Mouse (Mus musculus) bone marrow, adult 2 months (tissue): ENCODE measurements around the gene Arhgef39. TPM values are rescaled to one million over a fixed set of nuclear protein-coding genes. Genes with fewer than 3 reads are reported as not detected.

Source experiments
- H3K27ac ChIP-seq: fragments of 200-500 bp; 2 replicates; pipeline ENCODE4 v1.5.1; 2012; ENCODE audit warnings: low read depth, mild to moderate bottlenecking, control low read depth, inconsistent platforms, low read length; ENCODE audit not compliant: control insufficient read depth, poor library complexity, insufficient read depth
- H3K4me1 ChIP-seq: fragments of 200-500 bp; 2 replicates; pipeline ENCODE4 v1.6.1; 2011; ENCODE audit warnings: low read length; ENCODE audit not compliant: control insufficient read depth, insufficient read depth
- H3K4me3 ChIP-seq: fragments of 200-500 bp; replicated peaks from 2 replicates; pipeline ENCODE3; 2011; ENCODE audit warnings: mild to moderate bottlenecking, low read depth, low read length, control low read depth; ENCODE audit not compliant: control insufficient read depth
- CTCF ChIP-seq: fragments of 200-500 bp; IDR thresholded peaks from 2 replicates; pipeline ENCODE4 v1.5.1; 2011; ENCODE audit warnings: low read length, control low read depth; ENCODE audit not compliant: control insufficient read depth, insufficient read depth
- POLR2A ChIP-seq: fragments of 200-500 bp; IDR thresholded peaks from 2 replicates; pipeline ENCODE4 v1.6.1; 2011; ENCODE audit warnings: low read depth, mild to moderate bottlenecking, control low read depth, low read length, borderline replicate concordance; ENCODE audit not compliant: control insufficient read depth
- WGBS: fragments of 180-500 bp; shearing (Covaris S2); methylation state at CpG from one replicate; pipeline ENCODE4 v1.1.7; 2018; 5-methylcytosine and 5-hydroxymethylcytosine counted together
- polyA plus RNA-seq: library from polyadenylated mRNA; stranded (reverse); fragments of >200 nt; gene quantifications from 2 replicates; pipeline ENCODE4 v1.2.4, GENCODE M21; 2011; ENCODE audit warnings: low replicate concordance; ENCODE audit not compliant: missing spikeins, insufficient read depth, insufficient read length

Arhgef39 gene
- polyA plus RNA-seq, 1 experiment: 105 TPM

GRCm38 (mm10) chr4:43481894-43482456, 17.5 kb downstream of the Arhgef39 start:
- Histone ChIP-seq H3K4me1 (no peaks in the 10 kb centered on the region; the same call in 1 of the 2 replicates), H3K27ac (0 out of 2 replicates have a peak overlapping the region, but pooled peaks have one; percentile 23), H3K4me3 (no peak overlapping the region)
- no peak for TF ChIP-seq POLR2A
- TF ChIP-seq CTCF: no peak
- 17% methylated on average over 7 of the region's 7 CpGs for WGBS

- TF ChIP-seq POLR2A: no peak
- no peak for TF ChIP-seq CTCF
- Histone ChIP-seq H3K27ac (no peak overlapping the region), H3K4me3 (no peak overlapping the region), H3K4me1 (no peaks in the 10 kb centered on the region; the same call in 1 of the 2 replicates)
- 83% methylated on average over 5 of the region's 5 CpGs for WGBS
Observed at GRCm38 (mm10) chr4:43480985-43481384, 18.5 kb downstream of the Arhgef39 start.

- H3K4me3 ChIP-seq: no peak overlapping the region
- TF ChIP-seq CTCF (peak; percentile 32; the same call in 1 of the 2 replicates), POLR2A (no peak)
- WGBS: 35% methylated on average over 24 of the region's 24 CpGs
- no peaks in the 10 kb centered on the region; the same call in 1 of the 2 replicates for H3K4me1 ChIP-seq
- H3K27ac ChIP-seq: peak overlapping the region; percentile 57
Observed at GRCm38 (mm10) chr4:43478906-43479832, 20.3 kb downstream of the Arhgef39 start.

GRCm38 (mm10) chr4:43478534-43478858, 21.0 kb downstream of the Arhgef39 start:
- Histone ChIP-seq H3K27ac (peak overlapping the region; percentile 70), H3K4me1 (no peaks in the 10 kb centered on the region; the same call in 1 of the 2 replicates), H3K4me3 (peak overlapping the region; percentile 62)
- TF ChIP-seq CTCF: no peak
- no peak for TF ChIP-seq POLR2A
- 9% methylated on average over 8 of the region's 8 CpGs for WGBS

GRCm38 (mm10) chr4:43477857-43478533, 21.5 kb downstream of the Arhgef39 start:
- H3K4me3 ChIP-seq: peak overlapping the region; percentile 62
- TF ChIP-seq CTCF (peak; percentile 53; the same call in 1 of the 2 replicates), POLR2A (peak; percentile 57; the same call in 1 of the 2 replicates)
- peak overlapping the region; percentile 70 for H3K27ac ChIP-seq
- H3K4me1 ChIP-seq: no peaks in the 10 kb centered on the region; the same call in 1 of the 2 replicates
- 11% methylated on average over 11 of the region's 11 CpGs for WGBS

GRCm38 (mm10) chr4:43476604-43477003, 22.9 kb downstream of the Arhgef39 start:
- no peak overlapping the region for H3K4me3 ChIP-seq
- WGBS: 55% methylated on average over 6 of the region's 6 CpGs
- H3K4me1 ChIP-seq: no peaks in the 10 kb centered on the region; the same call in 1 of the 2 replicates
- peak; percentile 44 for TF ChIP-seq CTCF
- TF ChIP-seq POLR2A: no peak
- peak overlapping the region; percentile 9; the same call in 1 of the 2 replicates for H3K27ac ChIP-seq

GRCm38 (mm10) chr4:43473636-43474035, 25.9 kb downstream of the Arhgef39 start:
- Histone ChIP-seq H3K27ac (no peak overlapping the region), H3K4me3 (no peak overlapping the region), H3K4me1 (no peaks in the 10 kb centered on the region; the same call in 1 of the 2 replicates)
- TF ChIP-seq CTCF (no peak), POLR2A (no peak)
- 6% methylated on average over 1 of the region's 1 CpGs for WGBS
